Mouse (Mus musculus): ENCODE results near the gene Mt4.

The Mt4 gene

DNA sequence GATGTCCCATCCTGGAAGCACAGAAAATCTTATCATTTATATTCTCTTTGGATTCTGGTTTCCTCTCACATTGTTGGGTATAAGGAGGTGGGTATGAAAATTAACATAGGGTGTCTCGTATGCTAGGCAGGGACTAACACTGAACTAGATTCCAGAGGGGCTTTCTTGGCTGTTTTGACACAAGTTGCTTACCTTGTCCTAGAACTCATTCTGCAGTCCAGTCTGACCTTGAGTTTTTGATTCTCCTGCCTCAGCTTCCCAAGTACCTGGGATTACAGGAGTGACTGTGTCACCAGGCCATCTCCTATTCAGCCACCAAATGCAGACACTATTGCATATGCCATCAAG lies 43.5 kb downstream of the Mt4 start:
- no peak for DNase-seq

DNA sequence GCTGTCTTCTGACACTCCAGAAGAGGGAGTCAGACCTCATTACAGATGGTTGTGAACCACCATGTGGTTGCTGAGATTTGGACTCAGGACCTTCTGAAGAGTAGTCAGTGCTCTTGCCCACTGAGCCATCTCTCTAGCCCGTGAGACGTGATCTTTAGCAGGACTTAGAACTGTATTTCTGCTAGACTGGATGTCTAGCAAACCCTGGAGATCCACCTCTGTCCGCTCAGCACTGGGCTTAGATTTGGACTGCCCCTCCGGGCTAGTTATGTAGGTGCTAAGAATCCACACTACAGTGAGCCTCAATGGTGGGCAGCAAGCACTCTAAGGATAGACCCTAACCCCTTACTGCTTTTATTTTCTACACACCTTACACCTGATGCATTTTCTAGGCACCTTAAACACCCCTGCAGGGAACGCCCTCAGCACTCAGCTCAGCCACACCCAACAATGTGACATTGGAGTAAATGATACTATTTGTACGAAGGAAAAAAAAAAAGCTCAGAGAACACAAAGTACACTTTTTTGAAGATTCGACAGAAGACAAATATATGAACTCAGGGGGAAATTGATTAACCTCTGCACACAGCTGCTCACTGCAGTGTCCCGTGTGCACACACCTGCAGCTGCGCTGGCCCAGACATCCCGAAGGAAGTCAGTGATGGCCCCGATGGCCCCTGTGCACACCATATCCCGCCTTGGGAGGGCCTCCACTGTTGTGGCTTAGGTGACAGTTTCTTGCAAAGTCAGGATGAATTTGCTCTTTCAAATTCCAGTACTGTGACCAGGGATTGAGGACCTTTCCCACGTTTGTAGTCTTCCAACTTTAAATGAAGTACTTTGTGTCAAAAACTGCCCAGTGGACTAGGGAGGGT lies 45.3 kb downstream of the Mt4 start:
- DNase-seq, result no peak

DNA sequence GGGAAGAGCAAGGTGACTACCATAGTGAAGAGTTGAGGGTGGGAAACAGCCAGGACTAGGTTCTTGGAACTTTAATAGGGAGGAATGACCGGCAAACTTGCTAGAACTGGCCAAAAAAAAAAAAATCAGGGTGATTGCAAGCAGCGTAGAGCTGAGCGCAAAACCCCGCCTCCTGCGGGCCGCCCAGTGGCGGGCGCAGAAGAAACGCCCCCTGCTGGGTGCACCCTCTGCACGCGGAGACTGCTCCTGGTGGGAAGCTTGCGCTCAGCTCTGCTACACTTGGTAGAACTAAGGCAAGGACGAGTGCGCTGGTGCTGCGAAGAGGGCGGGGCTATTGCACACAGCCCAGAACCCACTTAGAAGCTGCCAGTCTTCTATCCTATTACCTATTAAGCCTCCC lies 46.1 kb downstream of the Mt4 start:
- DNase-seq, result peak in 1 of 2 experiments; percentile 56

DNA sequence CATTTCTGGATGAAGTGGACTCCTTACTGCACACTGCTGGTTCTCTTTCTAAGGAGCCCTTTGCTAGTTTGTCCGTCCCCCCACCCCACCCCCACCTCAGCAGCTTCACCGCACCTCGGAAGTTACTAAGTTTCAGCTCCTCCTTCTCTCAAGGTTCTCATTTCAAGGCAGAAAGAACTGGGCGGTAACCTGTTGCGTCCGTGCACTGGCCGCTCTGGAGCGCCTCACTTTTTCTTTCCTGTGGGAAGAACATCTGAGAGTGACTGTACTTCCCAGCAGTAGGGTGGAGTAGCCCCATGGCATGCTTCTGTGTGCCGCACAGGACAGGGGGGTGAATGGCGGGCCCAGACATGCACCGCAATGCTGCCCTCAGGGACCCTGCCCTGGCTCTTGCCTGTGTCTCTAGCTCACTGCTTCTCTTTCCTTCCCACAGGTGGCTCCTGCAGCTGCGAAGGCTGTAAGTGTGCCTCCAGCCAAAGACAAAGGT lies 47.4 kb downstream of the Mt4 start:
- no peak for DNase-seq

DNA sequence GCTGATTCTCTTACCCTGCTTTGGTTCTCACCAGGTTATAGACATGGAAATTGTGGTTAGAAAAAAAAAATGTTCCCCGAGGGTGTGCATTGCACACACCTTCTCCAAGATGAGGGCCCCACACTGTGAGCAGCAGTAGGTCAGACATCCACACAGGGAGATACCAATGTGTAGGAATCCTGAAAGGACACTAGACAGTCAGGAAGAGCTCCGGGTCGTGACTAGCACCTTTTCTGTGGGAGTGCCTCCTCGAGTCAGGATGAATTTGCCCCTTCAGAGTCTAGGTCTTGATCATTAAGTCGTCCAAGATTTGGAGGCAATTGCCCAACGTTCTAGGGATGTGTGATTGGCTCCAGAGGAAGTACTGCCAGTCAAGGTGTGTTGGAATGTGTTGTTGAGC lies 48.8 kb downstream of the Mt4 start:
- DNase-seq, result no peak

DNA sequence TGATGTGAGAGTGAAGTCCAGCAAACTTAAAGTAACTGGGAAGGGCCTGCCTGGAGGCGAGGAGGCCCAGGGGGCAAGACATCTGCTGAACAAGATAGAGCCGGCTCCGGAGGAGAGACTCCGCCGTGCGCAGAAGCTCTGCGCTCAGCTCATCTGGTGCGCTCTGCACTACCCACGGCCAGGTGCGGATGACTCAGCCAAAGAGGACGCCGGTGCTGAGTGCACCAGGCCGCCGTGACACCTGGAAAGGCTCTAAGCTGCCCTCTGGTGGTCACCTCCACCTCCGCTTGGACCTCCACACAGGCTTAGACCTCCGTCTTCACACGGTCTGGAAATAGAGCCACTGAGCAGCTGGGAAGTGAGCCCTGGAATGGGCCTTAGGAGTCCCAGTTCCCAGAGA lies 49.5 kb downstream of the Mt4 start:
- DNase-seq, result peak; percentile 83 to 90

DNA sequence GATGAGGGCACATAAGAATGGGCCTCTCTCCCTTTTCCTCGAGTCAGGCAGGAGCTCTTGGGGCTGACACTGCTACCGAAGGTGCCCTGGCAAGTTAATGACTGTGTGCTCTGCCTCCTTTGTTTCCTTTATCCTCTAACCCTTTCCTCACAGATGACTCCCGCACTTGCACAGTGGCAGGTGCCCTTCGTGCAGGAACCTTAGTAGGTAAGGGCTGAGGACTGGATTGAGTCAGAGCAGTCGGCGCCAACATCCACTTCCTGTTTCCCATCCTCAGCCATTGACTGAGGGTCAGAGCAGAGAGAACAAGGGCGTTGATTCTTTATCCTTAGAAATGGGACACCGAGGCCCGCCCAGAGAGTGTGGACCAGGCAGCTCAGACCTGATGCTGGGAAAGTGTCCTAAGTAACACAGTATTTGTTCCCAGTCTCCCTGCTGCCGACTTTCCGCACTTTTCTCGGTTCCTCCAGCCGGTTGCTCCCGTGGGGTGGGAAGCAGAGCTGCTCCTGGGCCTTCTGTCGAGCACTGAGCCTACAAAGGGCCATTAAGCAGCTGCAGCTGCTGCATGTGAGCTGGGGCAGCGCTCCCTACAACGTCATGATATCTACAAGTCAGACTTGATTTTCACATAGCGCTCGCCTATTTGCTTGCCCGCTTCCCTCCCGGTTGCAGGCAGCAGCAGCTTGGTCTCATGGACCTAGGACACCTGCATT lies 50.4 kb downstream of the Mt4 start:
- DNase-seq, result no peak
